Mouse (Mus musculus) left cerebral cortex, postnatal 25 days (tissue): ENCODE data around the gene Pde4d. TPM values are rescaled to one million over a fixed set of nuclear protein-coding genes. Genes with fewer than 3 reads are reported as not detected.

Experiments used
- DNase-seq, 2 experiments: peaks; one replicate each; pipeline ENCODE4 v3.0.0; 2022; ENCODE audit warnings: low spot score in 2 of 2, mixed read lengths in 1 of 2
- intact Hi-C: fragments of 180-260 bp; cut with DNase I; formaldehyde crosslinking; loops from one replicate; pipeline ENCODE4 v1.15.1; 2025
- total RNA-seq, 2 experiments: library from RNA; stranded (reverse); gene quantifications; 2 replicates each; pipeline ENCODE4 v1.2.3; 2021

The Pde4d gene
- total RNA-seq, 2 experiments from 2014 or later, result 108 to 116 TPM

DNA sequence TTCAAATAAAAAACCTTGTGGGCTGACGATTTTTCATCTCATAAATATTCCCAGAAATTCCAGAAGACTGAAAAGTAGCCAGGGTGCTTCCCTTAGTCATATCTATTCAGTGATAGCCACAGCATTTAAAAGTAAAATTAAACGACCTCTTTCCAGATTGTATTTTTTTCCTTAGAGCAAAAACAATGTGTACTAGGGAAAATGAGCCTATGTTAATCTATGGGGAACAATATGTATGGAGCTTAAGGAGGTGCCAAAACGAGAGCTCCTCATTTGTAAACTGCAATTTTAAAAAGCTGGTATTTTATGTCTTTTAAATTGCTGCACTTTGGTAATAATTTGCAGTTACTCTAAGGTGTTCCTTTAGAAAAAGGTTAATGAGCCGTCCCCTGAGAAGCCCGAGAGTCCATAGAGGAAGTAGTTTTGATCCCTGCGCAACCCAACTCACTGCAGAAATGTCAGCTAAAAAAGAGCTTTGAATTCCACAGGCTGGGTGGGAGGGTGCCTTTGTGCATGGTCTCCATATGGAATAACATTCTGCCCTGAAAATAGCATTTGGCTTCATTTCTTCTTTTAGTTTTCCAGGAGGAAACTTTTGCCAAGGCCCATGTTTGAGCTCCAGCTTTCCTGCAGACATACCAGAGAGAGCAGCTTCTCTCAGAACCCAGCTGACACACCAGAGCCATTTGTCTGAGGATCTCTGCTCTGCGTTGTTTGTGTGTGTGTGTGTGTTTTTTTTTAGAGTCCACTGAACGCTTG, 1222.0 kb downstream of the Pde4d start:
- DNase-seq, result peak; percentile 38 to 93

DNA sequence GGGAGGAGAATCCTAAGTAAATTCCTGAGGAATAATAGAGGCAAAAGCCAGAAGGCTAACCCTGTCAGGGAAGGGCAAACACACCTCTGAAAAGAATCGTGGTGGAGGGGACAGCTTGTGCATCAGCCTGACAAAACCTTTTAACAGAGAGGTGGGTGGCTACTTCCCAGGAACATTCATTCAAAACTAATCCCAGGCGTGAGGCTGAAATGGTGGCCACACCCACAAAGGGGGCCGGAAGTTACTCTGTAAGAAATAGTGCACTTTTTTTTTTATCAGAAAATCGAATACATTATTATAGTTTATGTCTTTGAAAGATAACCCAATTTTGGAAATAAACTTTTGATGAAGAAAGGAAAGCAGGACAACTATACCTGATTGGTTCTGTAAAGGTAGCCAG, 1227.3 kb downstream of the Pde4d start:
- intact Hi-C loops, result no loop called here
- no peak for DNase-seq

More for the DNA sequence above, 1222.0 kb downstream of the Pde4d start:
- intact Hi-C loops, result loop anchor here (2.0 kb wide), 2 partner anchors 47 to 57 kb away; no protein-coding TSS in a partner anchor

DNA sequence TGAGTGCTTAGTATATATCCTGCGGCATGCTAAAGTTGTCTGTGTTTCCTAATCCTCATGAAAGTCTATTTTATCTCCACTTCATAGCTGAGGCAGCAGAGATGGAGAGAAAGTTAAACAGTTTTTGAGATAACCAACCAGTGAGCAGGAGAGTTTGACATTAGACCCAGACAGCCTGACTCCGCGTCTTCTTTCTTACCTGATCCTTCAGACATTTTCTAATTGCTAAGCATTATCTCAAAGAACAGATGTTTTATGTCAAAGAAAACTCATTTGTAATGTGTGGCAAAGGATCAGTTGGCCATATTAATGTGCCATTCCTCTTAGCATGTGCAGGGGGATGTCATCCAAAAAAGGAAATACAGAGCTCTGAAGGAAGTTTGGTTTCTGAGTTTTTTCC, 1227.9 kb downstream of the Pde4d start:
- DNase-seq, result no peak
- intact Hi-C loops, result no loop called here

DNA sequence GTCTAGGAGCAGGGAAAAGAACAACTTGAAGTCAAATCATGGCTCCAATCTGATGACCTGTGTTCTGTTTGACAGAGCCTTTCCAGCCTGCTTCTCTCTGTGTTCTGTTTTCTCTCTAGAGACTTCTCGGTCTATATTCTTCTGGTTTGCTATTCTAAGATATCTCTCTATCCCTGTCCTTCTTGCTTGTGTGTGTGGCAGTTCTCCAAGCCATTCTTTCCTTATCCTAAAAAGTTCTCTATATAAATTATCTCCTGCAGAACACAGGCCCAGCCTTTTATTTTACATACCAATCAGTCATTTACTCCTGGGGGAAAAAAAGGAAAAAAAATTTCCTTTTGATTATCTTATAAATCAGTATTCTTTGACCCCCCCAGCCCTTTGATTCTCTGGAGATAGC, 1229.2 kb downstream of the Pde4d start:
- DNase-seq, result no peak
- intact Hi-C loops, result no loop called here

DNA sequence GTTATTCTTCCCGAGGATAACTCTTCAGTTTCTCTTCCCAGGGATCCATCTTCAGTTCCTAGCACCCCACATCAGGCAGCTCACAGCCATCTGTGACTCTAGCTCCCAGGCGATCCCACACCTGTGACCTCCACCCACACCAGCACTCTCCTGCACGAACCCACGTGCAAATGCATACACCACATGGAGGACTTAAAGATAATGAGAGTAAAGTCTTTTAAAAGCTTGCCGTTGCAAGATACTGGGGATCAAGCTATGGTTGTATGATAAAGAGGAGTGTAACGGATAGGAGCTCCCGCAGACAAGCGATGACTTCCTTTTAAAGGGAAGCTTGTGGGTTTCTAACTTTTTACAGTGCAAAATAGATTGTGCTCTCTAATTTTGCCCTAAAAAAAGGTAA, 1230.5 kb downstream of the Pde4d start:
- intact Hi-C loops, result no loop called here
- DNase-seq, result no peak

DNA sequence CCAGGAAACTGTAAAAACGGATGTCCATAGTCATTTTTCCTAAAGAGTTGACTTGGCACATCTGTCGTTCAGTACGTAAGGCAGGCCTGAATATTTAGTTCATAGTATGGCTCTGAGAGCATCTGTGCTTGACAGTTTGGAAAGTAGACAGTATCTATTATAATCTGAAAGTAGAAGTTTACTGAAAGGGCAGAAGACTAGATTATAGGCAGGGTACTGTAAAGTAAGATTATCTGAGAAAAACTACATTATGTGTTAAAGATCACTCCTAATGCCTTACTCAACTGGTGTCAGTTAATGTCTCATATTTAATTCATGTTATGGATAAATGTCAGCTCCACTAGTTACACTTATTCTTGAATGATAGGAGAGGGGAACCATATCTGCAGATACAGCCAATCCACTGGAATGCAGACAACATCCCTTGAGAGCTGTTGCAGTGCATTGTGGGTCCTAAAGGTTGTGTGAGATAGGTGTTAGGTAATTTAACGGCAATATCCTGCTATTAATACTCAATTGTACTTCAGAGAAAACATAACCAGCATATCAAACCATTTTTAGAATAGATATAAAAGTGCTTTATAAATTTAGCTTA, 1232.0 kb downstream of the Pde4d start:
- intact Hi-C loops, result no loop called here
- DNase-seq, result no peak

DNA sequence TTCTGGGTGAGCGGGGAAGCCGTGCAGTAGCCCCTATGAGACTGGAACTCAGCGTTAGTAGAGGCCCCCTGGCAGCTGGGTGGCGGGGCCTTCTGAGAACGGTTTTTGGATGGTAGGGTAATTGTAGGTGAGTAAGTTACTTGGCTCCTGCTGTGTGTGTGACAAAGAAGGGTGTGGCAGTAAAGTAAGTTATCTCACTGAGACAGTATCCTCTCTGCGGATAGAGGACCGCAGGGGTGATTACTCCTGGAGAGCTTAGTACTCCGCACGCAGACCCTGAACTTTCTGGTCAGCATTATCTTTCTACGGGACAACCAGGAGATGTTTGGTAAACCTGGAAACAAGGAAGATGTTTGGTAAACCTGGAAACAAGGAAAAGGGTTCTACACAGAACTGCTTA, 1233.3 kb downstream of the Pde4d start:
- DNase-seq, result no peak

DNA sequence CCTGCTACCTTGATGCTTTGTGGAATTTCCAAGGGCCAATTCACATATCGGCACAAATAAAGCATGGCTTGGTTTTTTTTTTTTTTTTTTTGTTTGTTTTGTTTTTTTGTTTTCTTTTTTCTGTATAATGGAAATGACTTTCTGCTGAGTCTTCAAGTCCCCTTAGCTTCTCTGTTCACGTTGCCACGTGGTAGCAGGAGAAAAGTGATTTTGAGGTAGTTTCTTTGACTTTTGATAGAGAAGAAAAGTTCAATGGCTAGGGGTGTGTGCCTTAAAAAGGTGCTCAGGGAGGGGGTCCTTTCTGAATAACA, 1235.2 kb downstream of the Pde4d start:
- intact Hi-C loops, result loop anchor here (2.0 to 5.0 kb wide), 3 partner anchors 48 to 63 kb away; no protein-coding TSS in a partner anchor

More for the DNA sequence above, 1233.3 kb downstream of the Pde4d start:
- intact Hi-C loops, result no loop called here

DNA sequence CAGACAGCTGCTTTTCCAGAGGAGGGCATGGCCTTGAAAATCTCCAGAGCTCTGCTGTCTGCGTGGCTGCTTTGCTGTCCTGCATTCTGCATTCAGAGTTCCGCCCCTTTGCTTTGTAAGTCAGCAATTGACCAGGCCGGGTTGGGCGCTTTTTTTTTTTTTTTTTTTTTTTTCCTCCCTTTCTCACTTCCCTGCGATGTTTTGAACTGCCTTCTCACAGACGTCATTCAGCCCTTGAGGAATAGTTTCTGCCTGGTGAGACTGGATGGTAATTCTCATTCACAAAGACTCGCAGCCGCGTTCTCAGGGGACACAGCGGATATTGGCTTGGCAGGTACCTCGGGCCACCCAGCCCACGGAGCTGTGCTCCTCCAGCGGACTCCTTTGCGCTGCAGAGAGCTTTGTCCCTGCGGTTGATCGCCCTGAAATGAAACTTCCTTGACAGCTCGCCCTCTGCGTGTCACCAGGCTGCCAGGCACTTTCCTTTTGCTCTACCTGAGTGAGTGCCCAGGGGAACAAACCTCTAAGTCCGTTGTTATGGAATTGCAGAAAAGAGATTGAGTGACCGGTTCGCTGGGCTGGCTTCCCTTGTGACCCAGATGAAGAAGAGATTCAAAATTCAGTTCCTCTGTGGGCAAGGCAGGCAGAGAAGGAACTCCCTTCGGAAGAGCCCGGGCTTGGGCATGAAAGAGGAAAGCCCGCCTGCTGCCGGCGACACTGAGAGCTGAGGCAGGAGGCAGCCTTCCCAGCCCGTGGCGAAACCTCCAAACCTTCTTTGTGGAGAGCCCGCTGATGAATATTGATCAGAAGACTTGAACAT, 1235.8 kb downstream of the Pde4d start:
- DNase-seq, result peak; percentile 39 to 54
- intact Hi-C loops, result loop anchor here (2.0 to 5.0 kb wide), 3 partner anchors 48 to 63 kb away; no protein-coding TSS in a partner anchor

More for the DNA sequence above, 1235.2 kb downstream of the Pde4d start:
- DNase-seq, result no peak

DNA sequence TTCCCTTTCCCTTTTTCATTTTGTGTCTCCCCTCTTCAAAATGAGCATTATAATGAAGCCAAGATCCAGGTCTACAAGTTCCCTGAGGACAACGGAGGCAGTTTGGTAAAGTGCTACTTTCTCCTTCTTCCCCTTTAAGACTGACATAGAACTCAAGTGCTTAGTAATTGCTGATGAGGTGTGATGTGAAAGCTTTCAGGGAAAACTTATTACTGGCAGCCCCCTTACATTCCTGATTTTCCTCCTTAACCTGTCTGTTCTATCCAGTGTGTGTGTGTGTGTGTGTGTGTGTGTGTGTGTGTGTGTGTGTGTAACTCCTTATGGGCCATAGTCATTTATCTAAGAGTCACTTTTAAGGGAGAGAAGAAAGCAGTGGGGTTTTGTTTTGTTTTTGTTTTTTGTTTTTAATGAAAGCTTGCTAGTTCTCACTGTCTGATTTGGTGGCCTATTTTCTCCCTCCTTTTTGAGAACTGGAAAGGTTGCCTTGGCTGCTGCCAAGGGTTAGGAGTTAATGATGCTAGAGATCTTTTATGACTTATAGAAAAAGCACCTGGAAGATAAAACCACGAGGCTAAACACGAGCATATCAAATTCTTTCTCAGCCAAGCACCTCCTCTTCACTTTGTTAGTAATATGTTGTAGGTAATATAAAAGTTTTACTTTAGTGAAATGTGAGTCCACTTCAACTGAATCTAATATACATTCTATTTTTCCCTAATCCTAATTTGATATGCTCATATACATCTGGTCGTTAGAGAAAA, 1236.5 kb downstream of the Pde4d start:
- intact Hi-C loops, result loop anchor here (5.0 kb wide), 2 partner anchors 49 to 64 kb away; no protein-coding TSS in a partner anchor
- no peak for DNase-seq

DNA sequence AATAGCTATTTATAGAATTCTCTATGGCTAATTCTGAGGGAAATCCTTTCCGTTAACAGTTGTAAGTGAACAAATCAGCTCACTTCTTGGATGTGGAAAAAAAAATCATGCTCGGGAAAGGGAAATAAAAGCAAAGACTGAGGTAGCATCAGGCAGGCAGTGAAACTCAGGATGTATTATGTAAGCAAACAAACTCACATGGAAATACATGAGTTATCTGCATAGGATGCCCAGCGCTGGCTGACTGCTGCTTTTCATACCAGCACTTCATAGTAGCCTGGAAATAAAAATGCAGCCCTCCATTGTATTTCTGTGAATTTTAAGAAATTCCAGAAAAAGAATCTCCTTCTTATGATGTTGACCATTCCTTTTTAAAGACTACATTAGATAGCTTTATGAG, 1237.2 kb downstream of the Pde4d start:
- intact Hi-C loops, result loop anchor here (5.0 kb wide), 2 partner anchors 50 to 65 kb away; no protein-coding TSS in a partner anchor
- DNase-seq, result peak in 1 of 2 experiments; percentile 43

DNA sequence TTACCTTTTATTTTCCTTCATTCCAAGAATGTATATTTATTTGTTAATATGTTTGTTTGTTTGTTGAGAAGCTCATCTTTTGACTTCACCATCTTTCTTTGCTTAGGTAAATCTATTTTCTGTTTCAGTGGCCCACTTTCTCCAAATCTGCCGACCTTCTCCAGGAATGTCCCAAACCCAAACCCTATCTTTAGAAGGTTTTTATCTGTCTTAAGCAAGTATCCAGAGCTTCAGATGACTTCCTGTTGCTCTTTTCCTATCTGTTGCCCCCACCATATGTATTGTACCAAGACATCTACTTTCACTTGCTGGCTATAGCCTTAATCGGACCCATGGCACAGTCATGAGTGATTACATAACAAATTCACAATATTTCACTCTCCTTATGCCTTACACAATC, 1238.4 kb downstream of the Pde4d start:
- intact Hi-C loops, result loop anchor here (1.0 to 5.0 kb wide), 3 partner anchors 47 to 66 kb away; no protein-coding TSS in a partner anchor
- no peak for DNase-seq

DNA sequence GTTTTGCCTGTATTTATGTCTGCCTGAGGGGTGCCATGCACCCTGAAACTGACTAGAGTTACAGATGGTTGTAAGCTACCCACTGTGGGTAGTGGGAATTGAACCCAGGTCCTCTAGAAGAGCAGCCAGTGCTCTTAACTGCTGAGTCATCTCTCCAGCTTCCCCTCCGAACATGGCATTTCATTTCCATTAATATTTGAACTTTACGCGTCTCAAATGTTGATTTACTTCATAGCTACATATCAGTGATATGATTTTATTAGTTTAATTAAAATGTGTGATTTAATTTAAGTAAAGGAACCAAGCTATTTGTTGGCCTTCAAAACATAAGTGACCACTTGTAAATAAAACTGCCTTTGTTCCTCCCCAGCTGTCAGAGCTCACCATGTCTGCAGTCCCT, 1239.4 kb downstream of the Pde4d start:
- intact Hi-C loops, result loop anchor here (5.0 kb wide), 2 partner anchors 52 to 67 kb away; no protein-coding TSS in a partner anchor
- DNase-seq, result no peak

DNA sequence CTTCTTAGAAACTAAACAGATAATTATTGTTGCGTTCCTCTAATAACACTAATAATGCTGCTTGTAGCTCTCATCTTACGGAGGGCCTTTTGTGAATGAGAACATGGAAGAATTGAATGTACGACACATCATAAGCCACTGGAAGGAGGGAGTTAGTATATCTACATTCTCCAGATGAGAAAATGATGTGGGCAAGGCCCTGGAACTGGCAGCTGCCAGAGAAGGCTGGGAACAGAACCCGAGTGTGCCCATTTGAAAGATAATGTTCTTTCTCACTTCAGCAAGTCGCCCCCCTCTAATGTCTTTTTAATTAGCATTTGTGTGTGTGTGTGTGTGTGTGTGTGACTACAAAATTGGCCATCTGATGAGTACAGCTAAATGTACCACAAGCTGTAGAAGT, 1240.8 kb downstream of the Pde4d start:
- no peak for DNase-seq
- intact Hi-C loops, result no loop called here

DNA sequence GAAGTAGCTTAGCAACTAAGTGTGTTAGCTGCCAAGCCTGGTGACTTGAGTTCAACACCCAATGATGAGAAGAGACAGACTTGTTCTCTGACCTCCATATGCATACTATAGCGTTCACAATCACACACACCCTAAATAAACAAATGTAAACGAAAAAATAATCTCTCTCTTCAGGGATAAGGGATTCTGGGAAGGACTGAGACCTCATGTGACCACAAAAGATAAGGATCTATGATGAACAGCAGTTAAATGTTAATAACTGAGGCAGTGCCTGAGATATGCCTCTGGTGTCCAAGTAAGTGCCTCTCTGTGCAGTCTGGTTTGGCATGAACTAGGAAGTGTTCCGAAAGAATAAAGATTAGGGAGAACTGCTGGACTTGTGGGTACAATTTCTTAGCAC, 1243.1 kb downstream of the Pde4d start:
- intact Hi-C loops, result no loop called here
- no peak for DNase-seq

DNA sequence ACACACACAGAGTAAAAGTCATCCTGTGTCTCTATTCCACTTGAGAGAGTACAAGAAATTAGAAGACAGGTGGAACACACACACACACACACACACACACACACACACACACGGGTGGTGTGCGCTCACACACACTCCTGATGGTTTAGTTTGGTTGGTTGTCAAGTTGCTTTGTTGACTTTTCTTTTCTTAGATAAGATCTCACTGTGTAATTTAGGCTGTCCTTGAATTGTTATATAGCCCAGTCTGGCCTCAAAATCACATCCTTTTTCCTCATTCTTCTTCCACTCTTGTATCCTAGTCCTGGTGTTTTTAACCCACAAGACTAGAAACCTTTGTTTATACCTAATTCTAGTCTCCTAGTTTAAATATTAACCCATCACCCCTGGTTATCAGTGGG, 1244.0 kb downstream of the Pde4d start:
- intact Hi-C loops, result no loop called here
- DNase-seq, result no peak

DNA sequence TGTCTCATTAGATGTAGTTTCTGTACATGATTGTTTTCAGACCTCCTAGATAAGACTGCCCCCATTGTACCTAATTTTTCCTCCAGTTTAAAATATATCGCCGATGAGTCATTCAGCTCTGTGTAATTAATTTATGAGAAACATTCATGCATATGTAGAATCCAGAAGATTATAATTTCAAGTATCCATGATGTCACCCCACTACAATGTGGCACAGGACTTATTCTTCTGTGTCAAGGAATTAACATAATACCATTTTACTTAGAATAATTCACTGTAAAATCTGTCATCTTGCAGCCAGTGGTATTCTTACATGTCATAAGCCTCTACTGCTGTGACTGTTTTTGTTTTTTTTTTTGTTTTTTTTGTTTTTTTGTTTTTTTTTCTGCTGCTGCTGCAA, 1244.5 kb downstream of the Pde4d start:
- intact Hi-C loops, result no loop called here
- DNase-seq, result no peak

DNA sequence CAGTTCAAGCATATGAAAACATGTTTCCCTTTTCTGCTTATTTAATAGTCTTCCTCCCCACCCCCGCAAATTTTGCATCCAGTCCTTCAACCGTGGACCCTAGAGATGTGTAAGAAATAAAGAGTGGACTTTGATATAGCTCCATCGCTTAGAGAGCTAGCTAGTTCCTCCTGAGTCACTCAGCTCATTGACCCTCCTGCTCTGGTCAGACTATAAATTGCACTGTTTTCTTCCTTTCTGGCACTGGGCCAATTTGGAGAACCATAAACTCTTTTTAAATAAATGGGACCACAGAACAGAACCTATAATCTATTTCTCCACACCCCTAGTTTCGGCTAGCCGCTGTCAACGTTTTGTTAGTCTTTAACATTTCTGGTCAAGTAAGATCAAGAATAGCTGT, 1245.3 kb downstream of the Pde4d start:
- intact Hi-C loops, result no loop called here
- no peak for DNase-seq

DNA sequence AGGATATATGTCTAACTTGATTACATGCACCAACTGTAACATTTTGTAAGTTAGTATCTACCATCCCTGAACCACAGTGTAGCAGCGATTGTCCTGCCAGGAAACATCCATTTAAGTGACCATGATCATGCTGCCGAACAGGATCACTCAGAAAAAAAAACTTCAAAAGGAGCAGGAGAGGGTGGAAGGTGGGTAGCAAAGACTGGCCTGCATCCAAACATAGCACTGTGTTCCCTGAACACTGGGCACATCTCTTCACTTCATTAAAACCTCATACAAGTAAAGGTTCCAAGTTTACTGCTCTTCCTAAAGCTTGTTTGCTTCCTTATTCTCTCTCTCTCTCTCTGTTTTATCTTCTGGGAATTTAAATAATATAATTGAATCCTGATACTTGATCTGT, 1256.4 kb downstream of the Pde4d start:
- intact Hi-C loops, result no loop called here
- no peak for DNase-seq

DNA sequence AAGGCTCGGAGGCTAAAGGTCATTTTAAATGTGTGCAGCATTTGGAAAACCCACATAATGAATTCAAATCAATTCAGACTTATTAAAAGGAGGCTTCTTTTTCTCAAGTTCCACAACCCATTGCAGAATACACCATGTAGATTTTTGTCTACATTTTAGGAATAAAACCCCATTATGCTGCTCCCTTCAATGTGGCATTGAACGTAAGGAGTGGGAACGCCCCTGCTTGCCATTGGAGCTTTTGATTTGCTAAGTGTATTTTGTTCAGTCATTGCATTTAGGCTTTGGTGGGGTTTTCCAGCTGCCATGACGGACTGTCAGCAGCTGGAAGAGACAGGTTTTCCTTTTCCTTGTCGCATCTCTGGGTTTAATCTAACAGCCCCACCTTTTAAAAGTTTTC, 1256.8 kb downstream of the Pde4d start:
- intact Hi-C loops, result no loop called here
- DNase-seq, result no peak
